Mouse (Mus musculus): ENCODE results near the gene Fzd7. TPM values are rescaled to one million over a fixed set of nuclear protein-coding genes. Genes with fewer than 3 reads are reported as not detected.
A peak's percentile ranks its signal among the peaks of the same experiment; 100 is the strongest.

Gene Fzd7
- polyA plus RNA-seq, 1 experiment from 2014 or later = 7.5 TPM

- no peak overlapping the region for H3K4me2 ChIP-seq (replicated peaks)
- H3K27ac ChIP-seq = no peak overlapping the region
- no peak overlapping the region for H3K9ac ChIP-seq
- 29% methylated on average over 2 of the region's 2 CpGs for WGBS
- H3K36me3 ChIP-seq = no peaks in the 10 kb centered on the region
- no peaks in the 10 kb centered on the region for H3K9me3 ChIP-seq
- H3K27me3 ChIP-seq (replicated peaks) = no peaks in the 10 kb centered on the region
- peaks cover 16% of the 10 kb centered on the region for H3K4me1 ChIP-seq (replicated peaks)
- no peak overlapping the region for H3K4me3 ChIP-seq (replicated peaks)
- peak; percentile 90 for ATAC-seq
These were observed 6.6 kb upstream of the Fzd7 start for GRCm38 (mm10) chr1:59475618-59476017.

- H3K9ac ChIP-seq = no peak overlapping the region
- H3K36me3 ChIP-seq = no peaks in the 10 kb centered on the region
- no peaks in the 10 kb centered on the region for H3K9me3 ChIP-seq
- H3K4me3 ChIP-seq (replicated peaks) = no peak overlapping the region
- no peak for ATAC-seq
- H3K4me2 ChIP-seq (replicated peaks) = no peak overlapping the region
- no peaks in the 10 kb centered on the region for H3K27me3 ChIP-seq (replicated peaks)
- H3K27ac ChIP-seq = no peak overlapping the region
- 64% methylated on average over 3 of the region's 3 CpGs for WGBS
- H3K4me1 ChIP-seq (replicated peaks) = peaks cover 17% of the 10 kb centered on the region
These were observed 3.3 kb upstream of the Fzd7 start for GRCm38 (mm10) chr1:59478911-59479310.

- Histone ChIP-seq H3K4me1 (replicated peaks) (peaks cover 29% of the 10 kb centered on the region), H3K4me3 (replicated peaks) (peak overlapping the region; percentile 80), H3K27ac (peak overlapping the region; percentile 94), H3K9ac (peak overlapping the region; percentile 48), H3K9me3 (no peaks in the 10 kb centered on the region), H3K27me3 (replicated peaks) (no peaks in the 10 kb centered on the region), H3K4me2 (replicated peaks) (peak overlapping the region; percentile 94), H3K36me3 (no peaks in the 10 kb centered on the region)
- ATAC-seq = no peak
- WGBS = 2% methylated on average over 23 of the region's 23 CpGs
These were observed 1.3 kb upstream of the Fzd7 start for GRCm38 (mm10) chr1:59480821-59481455.

- Histone ChIP-seq H3K4me1 (replicated peaks) (peaks cover 31% of the 10 kb centered on the region), H3K9ac (peak overlapping the region; percentile 87), H3K4me2 (replicated peaks) (peak overlapping the region; percentile 94), H3K27me3 (replicated peaks) (no peaks in the 10 kb centered on the region), H3K27ac (peak overlapping the region; percentile 96), H3K36me3 (no peaks in the 10 kb centered on the region), H3K9me3 (no peaks in the 10 kb centered on the region), H3K4me3 (replicated peaks) (peak overlapping the region; percentile 80)
- WGBS = under 1% methylated on average over 57 of the region's 57 CpGs
- ATAC-seq = peak; percentile 96
These were observed 550 bp upstream of the Fzd7 start for GRCm38 (mm10) chr1:59481456-59482291.

GRCm38 (mm10) chr1:59482696-59483520, 684 bp downstream of the Fzd7 start:
- no peaks in the 10 kb centered on the region for H3K27me3 ChIP-seq (replicated peaks)

GRCm38 (mm10) chr1:59483521-59484245, 1.5 kb downstream of the Fzd7 start:
- ATAC-seq = peak; percentile 36; the same call in 1 of the 2 replicates
- WGBS = under 1% methylated on average over 46 of the region's 46 CpGs
- Histone ChIP-seq H3K9me3 (no peaks in the 10 kb centered on the region), H3K9ac (peak overlapping the region; percentile 87), H3K36me3 (no peaks in the 10 kb centered on the region), H3K27ac (peak overlapping the region; percentile 96), H3K4me2 (replicated peaks) (peak overlapping the region; percentile 94), H3K4me3 (replicated peaks) (peak overlapping the region; percentile 80), H3K27me3 (replicated peaks) (no peaks in the 10 kb centered on the region), H3K4me1 (replicated peaks) (peaks cover 47% of the 10 kb centered on the region)

More at GRCm38 (mm10) chr1:59482696-59483520, 684 bp downstream of the Fzd7 start:
- under 1% methylated on average over 87 of the region's 88 CpGs for WGBS
- peaks cover 42% of the 10 kb centered on the region for H3K4me1 ChIP-seq (replicated peaks)
- no peaks in the 10 kb centered on the region for H3K36me3 ChIP-seq
- peak overlapping the region; percentile 80 for H3K4me3 ChIP-seq (replicated peaks)
- peak overlapping the region; percentile 96 for H3K27ac ChIP-seq
- H3K9me3 ChIP-seq = no peaks in the 10 kb centered on the region
- peak; percentile 29 for ATAC-seq
- peak overlapping the region; percentile 87 for H3K9ac ChIP-seq
- H3K4me2 ChIP-seq (replicated peaks) = peak overlapping the region; percentile 94

- 8% methylated on average over 21 of the region's 21 CpGs for WGBS
- Histone ChIP-seq H3K9ac (peak overlapping the region; percentile 87), H3K4me1 (replicated peaks) (peaks cover 53% of the 10 kb centered on the region), H3K36me3 (no peaks in the 10 kb centered on the region), H3K4me3 (replicated peaks) (peak overlapping the region; percentile 80), H3K27ac (peak overlapping the region; percentile 5; the same call in 1 of the 2 replicates), H3K9me3 (no peaks in the 10 kb centered on the region), H3K27me3 (replicated peaks) (no peaks in the 10 kb centered on the region), H3K4me2 (replicated peaks) (peak overlapping the region; percentile 94)
- ATAC-seq = no peak
These were observed 2.1 kb downstream of the Fzd7 start for GRCm38 (mm10) chr1:59484314-59484713.

GRCm38 (mm10) chr1:59484791-59485785, 2.9 kb downstream of the Fzd7 start:
- Histone ChIP-seq H3K4me1 (replicated peaks) (peaks cover 54% of the 10 kb centered on the region), H3K9me3 (no peaks in the 10 kb centered on the region), H3K27me3 (replicated peaks) (no peaks in the 10 kb centered on the region), H3K36me3 (no peaks in the 10 kb centered on the region), H3K9ac (peak overlapping the region; percentile 87), H3K27ac (peak overlapping the region; percentile 55), H3K4me3 (replicated peaks) (peak overlapping the region; percentile 80), H3K4me2 (replicated peaks) (peak overlapping the region; percentile 94)
- ATAC-seq = no peak
- WGBS = 17% methylated on average over 16 of the region's 16 CpGs

GRCm38 (mm10) chr1:59485803-59486202, 3.6 kb downstream of the Fzd7 start:
- no peaks in the 10 kb centered on the region for H3K36me3 ChIP-seq
- 45% methylated on average over 4 of the region's 4 CpGs for WGBS
- H3K4me2 ChIP-seq (replicated peaks) = peak overlapping the region; percentile 94
- H3K27me3 ChIP-seq (replicated peaks) = no peaks in the 10 kb centered on the region
- no peak overlapping the region for H3K27ac ChIP-seq
- H3K9ac ChIP-seq = no peak overlapping the region
- no peaks in the 10 kb centered on the region for H3K9me3 ChIP-seq
- H3K4me1 ChIP-seq (replicated peaks) = peaks cover 52% of the 10 kb centered on the region
- ATAC-seq = no peak
- H3K4me3 ChIP-seq (replicated peaks) = peak overlapping the region; percentile 80

- Histone ChIP-seq H3K27me3 (replicated peaks) (no peaks in the 10 kb centered on the region), H3K9me3 (no peaks in the 10 kb centered on the region), H3K36me3 (no peaks in the 10 kb centered on the region), H3K4me2 (replicated peaks) (peak overlapping the region; percentile 55), H3K9ac (peak overlapping the region; percentile 4; the same call in 1 of the 2 replicates), H3K27ac (peak overlapping the region; percentile 66), H3K4me3 (replicated peaks) (peak overlapping the region; percentile 9; the same call in 1 of the 2 replicates), H3K4me1 (replicated peaks) (peaks cover 54% of the 10 kb centered on the region)
- 9% methylated on average over 10 of the region's 10 CpGs for WGBS
- ATAC-seq = 0 out of 2 replicates have a peak, but pooled peaks have one; percentile 1
These were observed 5.4 kb downstream of the Fzd7 start for GRCm38 (mm10) chr1:59487651-59488051.
